Mouse (Mus musculus): ENCODE data around the gene Sfmbt1.

- no peak for TF ChIP-seq FLI1 (IDR thresholded peaks at IDR 0.05; ENCODE audit: low read length)
- no peak for TF ChIP-seq GATA1 (IDR thresholded peaks at IDR 0.05; ENCODE audit: borderline replicate concordance, low read length)
These were observed 48.6 kb upstream of the Sfmbt1 start for GRCm38 (mm10) chr14:30666061-30666460.
